Mouse (Mus musculus) ES-Bruce4 (cell line): ENCODE results near the gene Sorl1. TPM values are rescaled to one million over a fixed set of nuclear protein-coding genes. Genes with fewer than 3 reads are reported as not detected.

ENCODE experiments used
- H3K27ac ChIP-seq: 2 replicates; pipeline ENCODE4 v1.5.1; 2012; ENCODE audit warnings: low read length, inconsistent platforms; ENCODE audit not compliant: insufficient read depth
- H3K27me3 ChIP-seq: 2 replicates; pipeline ENCODE4 v1.6.1; 2012; ENCODE audit warnings: mild to moderate bottlenecking, low read length, inconsistent platforms; ENCODE audit not compliant: control insufficient read depth, poor library complexity, insufficient read depth, severe bottlenecking
- H3K36me3 ChIP-seq: 2 replicates; pipeline ENCODE4 v1.6.1; 2012; ENCODE audit warnings: inconsistent platforms, mild to moderate bottlenecking, low read length, moderate library complexity; ENCODE audit not compliant: control insufficient read depth, poor library complexity, insufficient read depth, severe bottlenecking
- H3K4me1 ChIP-seq: one replicate; pipeline ENCODE4 v1.8.1; 2011; ENCODE audit warnings: low read length; ENCODE audit not compliant: control insufficient read depth, insufficient read depth
- H3K4me3 ChIP-seq: 2 replicates; pipeline ENCODE4 v1.5.1; 2011; ENCODE audit warnings: low read depth, mild to moderate bottlenecking, low read length
- H3K9ac ChIP-seq: 2 replicates; pipeline ENCODE4 v1.6.1; 2012; ENCODE audit warnings: low read depth, mild to moderate bottlenecking, inconsistent platforms; ENCODE audit not compliant: poor library complexity, severe bottlenecking
- H3K9me3 ChIP-seq: replicated peaks from 2 replicates; pipeline ENCODE4 v1.6.1; 2012; ENCODE audit warnings: mild to moderate bottlenecking, low read length, inconsistent platforms; ENCODE audit not compliant: control insufficient read depth, poor library complexity, insufficient read depth, severe bottlenecking
- CTCF ChIP-seq: IDR thresholded peaks from one replicate; pipeline ENCODE4 v1.8.1; 2011; ENCODE audit warnings: low read depth, low read length
- EP300 ChIP-seq: IDR thresholded peaks from 2 replicates; pipeline ENCODE4 v1.6.1; 2011; ENCODE audit warnings: low read depth, low read length; ENCODE audit not compliant: insufficient read depth
- POLR2A ChIP-seq: IDR thresholded peaks from one replicate; pipeline ENCODE4 v1.8.1; 2011; ENCODE audit warnings: low read length; ENCODE audit not compliant: insufficient read depth
- polyA plus RNA-seq: library from polyadenylated mRNA; stranded (reverse); fragments of >200 nt; gene quantifications from 2 replicates; pipeline ENCODE4 v1.2.4, GENCODE M21; 2011; ENCODE audit warnings: low read depth; ENCODE audit not compliant: missing spikeins, insufficient read depth, insufficient read length

The Sorl1 gene
- polyA plus RNA-seq = 17.6 and 21.4 TPM in 2 replicates

- peaks cover 5% of the 10 kb centered on the region for H3K4me1 ChIP-seq
- peak within 1 kb of the TSS; percentile 93 for H3K9ac ChIP-seq
- peak within 1 kb of the TSS; percentile 80 for H3K4me3 ChIP-seq
- no peaks in the 10 kb centered on the region for H3K9me3 ChIP-seq
- TF ChIP-seq CTCF (peak; percentile 20), POLR2A (no peak), EP300 (0 out of 2 replicates have a peak, but pooled peaks have one; percentile 6)
- H3K27me3 ChIP-seq = no peaks in the 10 kb centered on the region
- H3K27ac ChIP-seq = no peak within 1 kb of the TSS
- no peaks in the 10 kb centered on the region for H3K36me3 ChIP-seq
Measured at GRCm38 (mm10) chr9:42123713-42124576, at the start of gene Sorl1. TSS of gene Sorl1 (minus strand) at chr9:42124297.

DNA sequence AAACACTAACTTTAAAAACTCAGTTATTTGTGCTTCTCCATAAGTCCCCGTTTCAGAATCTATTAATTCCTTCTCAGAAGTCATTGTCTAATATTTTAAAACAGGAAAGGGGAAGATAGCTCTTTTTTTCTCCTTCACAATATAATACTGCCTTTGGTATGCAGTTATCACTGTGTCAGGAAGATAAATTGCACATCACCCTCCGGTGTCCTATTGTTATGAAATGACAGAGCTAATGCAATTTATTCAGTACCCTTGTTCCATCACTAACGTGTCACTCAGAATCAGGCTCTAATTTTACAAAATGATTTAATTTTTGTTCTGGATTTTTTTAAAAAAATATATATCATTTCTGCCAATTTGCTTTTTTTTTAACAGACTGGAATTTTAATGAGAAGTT is 49.7 kb upstream of the Sorl1 start:
- H3K4me1 ChIP-seq = no peaks in the 10 kb centered on the region
- TF ChIP-seq POLR2A = no peak
- TF ChIP-seq CTCF = no peak
- no peak for TF ChIP-seq EP300
- no peak overlapping the region for H3K4me3 ChIP-seq
- H3K36me3 ChIP-seq = no peaks in the 10 kb centered on the region
- H3K9me3 ChIP-seq = no peaks in the 10 kb centered on the region
- H3K27me3 ChIP-seq = no peaks in the 10 kb centered on the region
- no peak overlapping the region for H3K27ac ChIP-seq
- H3K9ac ChIP-seq = no peak overlapping the region

GRCm38 (mm10) chr9:42169491-42169890 is 45.4 kb upstream of the Sorl1 start:
- 0 out of 2 replicates have a peak, but pooled peaks cover 3% of the 10 kb centered on the region for H3K9me3 ChIP-seq
- H3K9ac ChIP-seq = no peak overlapping the region
- no peaks in the 10 kb centered on the region for H3K36me3 ChIP-seq
- no peak overlapping the region for H3K4me3 ChIP-seq
- no peaks in the 10 kb centered on the region for H3K27me3 ChIP-seq
- no peaks in the 10 kb centered on the region for H3K4me1 ChIP-seq
- H3K27ac ChIP-seq = no peak overlapping the region
- TF ChIP-seq POLR2A = no peak
- TF ChIP-seq EP300 = no peak
- TF ChIP-seq CTCF = no peak

GRCm38 (mm10) chr9:42169025-42169424 is 44.9 kb upstream of the Sorl1 start:
- Histone ChIP-seq H3K9ac (no peak overlapping the region), H3K27ac (no peak overlapping the region), H3K27me3 (no peaks in the 10 kb centered on the region), H3K9me3 (0 out of 2 replicates have a peak, but pooled peaks cover 3% of the 10 kb centered on the region), H3K36me3 (no peaks in the 10 kb centered on the region), H3K4me1 (no peaks in the 10 kb centered on the region), H3K4me3 (no peak overlapping the region)
- TF ChIP-seq CTCF (no peak), POLR2A (no peak), EP300 (no peak)

DNA sequence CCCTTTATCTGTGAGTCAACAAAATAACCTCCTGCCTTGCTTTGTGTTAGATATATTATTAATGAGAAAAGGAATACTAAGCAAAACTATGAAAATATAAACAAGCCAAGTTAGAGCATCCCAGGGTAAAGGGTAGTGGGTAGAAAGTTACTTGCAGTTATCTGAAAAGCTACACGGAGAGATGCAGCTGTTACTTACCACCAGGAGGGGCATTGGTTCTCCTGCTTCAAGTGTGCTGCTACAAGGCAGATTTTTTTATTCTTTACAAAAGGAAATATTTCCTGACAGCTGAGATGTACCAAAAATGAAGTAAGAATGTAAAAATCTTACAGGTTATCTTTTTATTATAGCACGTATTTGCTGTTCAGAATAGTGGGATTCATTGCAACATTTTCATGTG is 40.8 kb upstream of the Sorl1 start:
- Histone ChIP-seq H3K4me3 (no peak overlapping the region), H3K9ac (no peak overlapping the region), H3K4me1 (no peaks in the 10 kb centered on the region), H3K27ac (no peak overlapping the region), H3K27me3 (no peaks in the 10 kb centered on the region), H3K9me3 (0 out of 2 replicates have a peak, but pooled peaks cover 3% of the 10 kb centered on the region), H3K36me3 (no peaks in the 10 kb centered on the region)
- TF ChIP-seq POLR2A (no peak), CTCF (no peak), EP300 (no peak)

DNA sequence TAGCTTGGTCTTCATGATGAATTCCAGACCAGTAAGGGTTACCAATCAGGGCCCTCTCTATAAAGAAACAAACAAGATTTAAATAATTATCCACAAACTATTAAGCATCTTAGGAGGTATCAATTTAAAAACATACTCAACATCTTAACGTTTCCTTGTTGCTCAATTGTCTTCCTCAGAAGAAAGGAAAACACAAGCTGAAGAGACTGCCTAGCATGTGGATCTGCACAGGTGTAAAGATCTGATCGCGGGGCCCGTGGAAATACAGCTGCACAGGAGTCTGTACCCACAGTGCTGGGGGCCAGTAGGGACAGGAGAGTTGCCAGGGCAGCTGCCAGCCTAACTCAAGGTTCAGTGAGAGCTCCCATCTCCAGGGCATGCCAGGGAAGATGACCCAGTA is 38.9 kb upstream of the Sorl1 start:
- Histone ChIP-seq H3K4me3 (no peak overlapping the region), H3K27me3 (no peaks in the 10 kb centered on the region), H3K36me3 (no peaks in the 10 kb centered on the region), H3K4me1 (no peaks in the 10 kb centered on the region), H3K9me3 (0 out of 2 replicates have a peak, but pooled peaks cover 3% of the 10 kb centered on the region), H3K27ac (no peak overlapping the region), H3K9ac (no peak overlapping the region)
- TF ChIP-seq POLR2A = no peak
- TF ChIP-seq CTCF = no peak
- no peak for TF ChIP-seq EP300
